Mouse (Mus musculus): ENCODE measurements at regions not wholly inside any gene's neighbourhood (a gene's known extent, or its start where the extent isn't known, plus 50 kb on each side); places are given as distances from the start of the nearest gene placed in this dataset.

- ATAC-seq (ENCODE audit: low FRiP score), result no peak
- H3K27ac ChIP-seq (ENCODE audit: low read depth, low read length), result no peak overlapping the region
- no peaks in the 10 kb centered on the region for H3K36me3 ChIP-seq (ENCODE audit: control insufficient read depth, insufficient read depth, low read length)
- no peak overlapping the region for H3K4me2 ChIP-seq
- H3K9ac ChIP-seq (ENCODE audit: low read length), result no peak overlapping the region
- no peaks in the 10 kb centered on the region for H3K9me3 ChIP-seq (ENCODE audit: control insufficient read depth, low read length)
- DNase-seq (ENCODE audit: low spot score, missing footprints), result no peak
- no peaks in the 10 kb centered on the region for H3K4me1 ChIP-seq (ENCODE audit: control insufficient read depth, insufficient read depth, low read length)
- no peaks in the 10 kb centered on the region for H3K27me3 ChIP-seq (ENCODE audit: control insufficient read depth, insufficient read depth, low read length)
- WGBS, result 89% methylated on average over 2 of the region's 2 CpGs
- no peak overlapping the region for H3K4me3 ChIP-seq (ENCODE audit: low read depth, low read length)
Measured at GRCm38 (mm10) chr16:74718154-74718553, 306.5 kb upstream of the Robo2 start.

DNA sequence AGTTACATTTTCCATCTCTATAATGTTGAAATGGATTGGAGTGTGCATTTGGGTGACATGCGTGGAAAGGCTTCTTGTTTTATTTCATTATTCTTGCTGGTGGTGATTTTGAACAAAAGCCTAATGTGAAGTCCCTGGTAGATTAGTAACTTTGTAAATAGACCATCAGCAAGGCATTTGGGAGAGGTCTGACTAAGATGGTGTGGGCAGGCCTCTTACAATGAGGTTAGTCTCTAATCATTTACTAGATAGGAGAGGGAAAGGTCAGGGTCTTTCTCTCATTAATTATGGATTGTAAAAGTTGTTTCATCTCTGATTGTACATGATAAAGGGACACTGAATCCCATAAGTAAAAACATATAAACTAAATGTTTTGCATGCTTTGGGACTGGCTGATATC is 306.0 kb upstream of the Robo2 start:
- H3K27ac ChIP-seq (ENCODE audit: low read depth, low read length), result no peak overlapping the region
- no peaks in the 10 kb centered on the region for H3K9me3 ChIP-seq (ENCODE audit: control insufficient read depth, low read length)
- WGBS, result 66% methylated on average over 1 of the region's 1 CpGs
- H3K4me3 ChIP-seq (ENCODE audit: low read depth, low read length), result no peak overlapping the region
- no peaks in the 10 kb centered on the region for H3K27me3 ChIP-seq (ENCODE audit: control insufficient read depth, insufficient read depth, low read length)
- no peak overlapping the region for H3K4me2 ChIP-seq
- no peak overlapping the region for H3K9ac ChIP-seq (ENCODE audit: low read length)
- DNase-seq (ENCODE audit: low spot score, missing footprints) (no peak), ATAC-seq (ENCODE audit: low FRiP score) (no peak)
- H3K36me3 ChIP-seq (ENCODE audit: control insufficient read depth, insufficient read depth, low read length), result no peaks in the 10 kb centered on the region
- H3K4me1 ChIP-seq (ENCODE audit: control insufficient read depth, insufficient read depth, low read length), result no peaks in the 10 kb centered on the region

DNA sequence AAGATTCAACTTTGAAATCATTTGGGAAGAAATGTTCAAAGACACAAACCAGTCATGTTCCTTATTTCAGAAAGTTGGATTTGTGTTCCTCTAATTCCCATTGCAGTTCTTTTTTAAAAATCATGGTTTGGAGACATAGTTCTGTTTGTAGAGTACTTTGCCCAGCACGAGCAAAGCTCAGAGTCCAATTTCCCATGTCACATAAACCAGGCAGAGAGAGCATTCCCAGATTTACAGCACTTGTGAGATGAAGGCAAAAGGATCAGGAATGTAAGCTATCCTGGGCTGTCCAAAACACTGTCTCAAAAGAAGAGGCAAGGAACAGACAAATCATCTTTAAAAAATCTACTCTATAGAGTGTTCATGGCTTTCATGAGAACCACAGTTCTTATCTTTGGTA is 303.3 kb upstream of the Robo2 start:
- Histone ChIP-seq H3K9me3 (ENCODE audit: control insufficient read depth, low read length) (no peaks in the 10 kb centered on the region), H3K9ac (ENCODE audit: low read length) (no peak overlapping the region), H3K27ac (ENCODE audit: low read depth, low read length) (no peak overlapping the region), H3K27me3 (ENCODE audit: control insufficient read depth, insufficient read depth, low read length) (no peaks in the 10 kb centered on the region), H3K4me2 (no peak overlapping the region), H3K4me1 (ENCODE audit: control insufficient read depth, insufficient read depth, low read length) (no peaks in the 10 kb centered on the region), H3K4me3 (ENCODE audit: low read depth, low read length) (no peak overlapping the region), H3K36me3 (ENCODE audit: control insufficient read depth, insufficient read depth, low read length) (no peaks in the 10 kb centered on the region)
- DNase-seq (ENCODE audit: low spot score, missing footprints) (no peak), ATAC-seq (ENCODE audit: low FRiP score) (no peak)
- WGBS, result 69% methylated on average over 1 of the region's 1 CpGs

GRCm38 (mm10) chr16:74712515-74712914 is 300.9 kb upstream of the Robo2 start:
- Histone ChIP-seq H3K27me3 (ENCODE audit: control insufficient read depth, insufficient read depth, low read length) (no peaks in the 10 kb centered on the region), H3K4me2 (no peak overlapping the region), H3K9ac (ENCODE audit: low read length) (no peak overlapping the region), H3K36me3 (ENCODE audit: control insufficient read depth, insufficient read depth, low read length) (no peaks in the 10 kb centered on the region), H3K4me3 (ENCODE audit: low read depth, low read length) (no peak overlapping the region), H3K9me3 (ENCODE audit: control insufficient read depth, low read length) (no peaks in the 10 kb centered on the region), H3K27ac (ENCODE audit: low read depth, low read length) (no peak overlapping the region), H3K4me1 (ENCODE audit: control insufficient read depth, insufficient read depth, low read length) (no peaks in the 10 kb centered on the region)
- 88% methylated on average over 6 of the region's 6 CpGs for WGBS
- DNase-seq (ENCODE audit: low spot score, missing footprints), result no peak
- ATAC-seq (ENCODE audit: low FRiP score), result no peak

GRCm38 (mm10) chr16:74702067-74702466 is 290.4 kb upstream of the Robo2 start:
- no peak overlapping the region for H3K27ac ChIP-seq (ENCODE audit: low read depth, low read length)
- DNase-seq (ENCODE audit: low spot score, missing footprints), result no peak
- no peak overlapping the region for H3K4me2 ChIP-seq
- no peak overlapping the region for H3K4me3 ChIP-seq (ENCODE audit: low read depth, low read length)
- 75% methylated on average over 3 of the region's 3 CpGs for WGBS
- H3K9me3 ChIP-seq (ENCODE audit: control insufficient read depth, low read length), result no peaks in the 10 kb centered on the region
- H3K36me3 ChIP-seq (ENCODE audit: control insufficient read depth, insufficient read depth, low read length), result no peaks in the 10 kb centered on the region
- H3K27me3 ChIP-seq (ENCODE audit: control insufficient read depth, insufficient read depth, low read length), result no peaks in the 10 kb centered on the region
- no peaks in the 10 kb centered on the region for H3K4me1 ChIP-seq (ENCODE audit: control insufficient read depth, insufficient read depth, low read length)
- H3K9ac ChIP-seq (ENCODE audit: low read length), result no peak overlapping the region
- no peak for ATAC-seq (ENCODE audit: low FRiP score)

GRCm38 (mm10) chr16:74683371-74683770 is 271.7 kb upstream of the Robo2 start:
- 60% methylated on average over 3 of the region's 3 CpGs for WGBS
- no peaks in the 10 kb centered on the region for H3K9me3 ChIP-seq (ENCODE audit: control insufficient read depth, low read length)
- DNase-seq (ENCODE audit: low spot score, missing footprints), result no peak

GRCm38 (mm10) chr16:74675586-74675985 is 264.0 kb upstream of the Robo2 start:
- no peaks in the 10 kb centered on the region for H3K27me3 ChIP-seq (ENCODE audit: control insufficient read depth, insufficient read depth, low read length)
- no peaks in the 10 kb centered on the region for H3K4me1 ChIP-seq (ENCODE audit: control insufficient read depth, insufficient read depth, low read length)
- no peak overlapping the region for H3K4me3 ChIP-seq (ENCODE audit: low read depth, low read length)
- no peak overlapping the region for H3K9ac ChIP-seq (ENCODE audit: low read length)
- no peaks in the 10 kb centered on the region for H3K9me3 ChIP-seq (ENCODE audit: control insufficient read depth, low read length)
- no peak for DNase-seq (ENCODE audit: low spot score, missing footprints)
- no peaks in the 10 kb centered on the region for H3K36me3 ChIP-seq (ENCODE audit: control insufficient read depth, insufficient read depth, low read length)
- no peak overlapping the region for H3K27ac ChIP-seq (ENCODE audit: low read depth, low read length)
- no peak overlapping the region for H3K4me2 ChIP-seq
- ATAC-seq (ENCODE audit: low FRiP score), result no peak

More at GRCm38 (mm10) chr16:74683371-74683770, 271.7 kb upstream of the Robo2 start:
- ATAC-seq (ENCODE audit: low FRiP score), result no peak
- no peaks in the 10 kb centered on the region for H3K27me3 ChIP-seq (ENCODE audit: control insufficient read depth, insufficient read depth, low read length)
- H3K4me1 ChIP-seq (ENCODE audit: control insufficient read depth, insufficient read depth, low read length), result no peaks in the 10 kb centered on the region
- no peak overlapping the region for H3K4me3 ChIP-seq (ENCODE audit: low read depth, low read length)
- no peak overlapping the region for H3K9ac ChIP-seq (ENCODE audit: low read length)
- no peaks in the 10 kb centered on the region for H3K36me3 ChIP-seq (ENCODE audit: control insufficient read depth, insufficient read depth, low read length)
- H3K27ac ChIP-seq (ENCODE audit: low read depth, low read length), result no peak overlapping the region
- no peak overlapping the region for H3K4me2 ChIP-seq

- no peak overlapping the region for H3K4me2 ChIP-seq
- no peak overlapping the region for H3K9ac ChIP-seq (ENCODE audit: low read length)
- no peaks in the 10 kb centered on the region for H3K36me3 ChIP-seq (ENCODE audit: control insufficient read depth, insufficient read depth, low read length)
- no peaks in the 10 kb centered on the region for H3K4me1 ChIP-seq (ENCODE audit: control insufficient read depth, insufficient read depth, low read length)
- no peak overlapping the region for H3K27ac ChIP-seq (ENCODE audit: low read depth, low read length)
- no peak for ATAC-seq (ENCODE audit: low FRiP score)
- no peaks in the 10 kb centered on the region for H3K27me3 ChIP-seq (ENCODE audit: control insufficient read depth, insufficient read depth, low read length)
- no peak overlapping the region for H3K4me3 ChIP-seq (ENCODE audit: low read depth, low read length)
- no peak for DNase-seq (ENCODE audit: low spot score, missing footprints)
- no peaks in the 10 kb centered on the region for H3K9me3 ChIP-seq (ENCODE audit: control insufficient read depth, low read length)
- WGBS, result 81% methylated on average over 3 of the region's 3 CpGs
Measured at GRCm38 (mm10) chr16:74671466-74671865, 259.8 kb upstream of the Robo2 start.

- ATAC-seq (ENCODE audit: low FRiP score) (no peak), DNase-seq (ENCODE audit: low spot score, missing footprints) (no peak)
- Histone ChIP-seq H3K9ac (ENCODE audit: low read length) (no peak overlapping the region), H3K9me3 (ENCODE audit: control insufficient read depth, low read length) (no peaks in the 10 kb centered on the region), H3K4me3 (ENCODE audit: low read depth, low read length) (no peak overlapping the region), H3K36me3 (ENCODE audit: control insufficient read depth, insufficient read depth, low read length) (no peaks in the 10 kb centered on the region), H3K4me1 (ENCODE audit: control insufficient read depth, insufficient read depth, low read length) (no peaks in the 10 kb centered on the region), H3K4me2 (no peak overlapping the region), H3K27me3 (ENCODE audit: control insufficient read depth, insufficient read depth, low read length) (no peaks in the 10 kb centered on the region), H3K27ac (ENCODE audit: low read depth, low read length) (no peak overlapping the region)
- 69% methylated on average over 1 of the region's 1 CpGs for WGBS
Measured at GRCm38 (mm10) chr16:74664337-74664736, 252.7 kb upstream of the Robo2 start.

- no peak overlapping the region for H3K27ac ChIP-seq (ENCODE audit: low read depth, low read length)
- H3K4me3 ChIP-seq (ENCODE audit: low read depth, low read length), result no peak overlapping the region
- no peak for ATAC-seq (ENCODE audit: low FRiP score)
- H3K9me3 ChIP-seq (ENCODE audit: control insufficient read depth, low read length), result no peaks in the 10 kb centered on the region
- H3K9ac ChIP-seq (ENCODE audit: low read length), result no peak overlapping the region
- no peaks in the 10 kb centered on the region for H3K36me3 ChIP-seq (ENCODE audit: control insufficient read depth, insufficient read depth, low read length)
- H3K4me2 ChIP-seq, result no peak overlapping the region
- WGBS, result 78% methylated on average over 3 of the region's 3 CpGs
- H3K4me1 ChIP-seq (ENCODE audit: control insufficient read depth, insufficient read depth, low read length), result no peaks in the 10 kb centered on the region
- no peaks in the 10 kb centered on the region for H3K27me3 ChIP-seq (ENCODE audit: control insufficient read depth, insufficient read depth, low read length)
- DNase-seq (ENCODE audit: low spot score, missing footprints), result no peak
Measured at GRCm38 (mm10) chr16:74651244-74651643, 239.6 kb upstream of the Robo2 start.

All from midbrain, embryonic 11.5 days (tissue).